Mouse (Mus musculus): ENCODE results near the gene Prss43.

The Prss43 gene

DNA sequence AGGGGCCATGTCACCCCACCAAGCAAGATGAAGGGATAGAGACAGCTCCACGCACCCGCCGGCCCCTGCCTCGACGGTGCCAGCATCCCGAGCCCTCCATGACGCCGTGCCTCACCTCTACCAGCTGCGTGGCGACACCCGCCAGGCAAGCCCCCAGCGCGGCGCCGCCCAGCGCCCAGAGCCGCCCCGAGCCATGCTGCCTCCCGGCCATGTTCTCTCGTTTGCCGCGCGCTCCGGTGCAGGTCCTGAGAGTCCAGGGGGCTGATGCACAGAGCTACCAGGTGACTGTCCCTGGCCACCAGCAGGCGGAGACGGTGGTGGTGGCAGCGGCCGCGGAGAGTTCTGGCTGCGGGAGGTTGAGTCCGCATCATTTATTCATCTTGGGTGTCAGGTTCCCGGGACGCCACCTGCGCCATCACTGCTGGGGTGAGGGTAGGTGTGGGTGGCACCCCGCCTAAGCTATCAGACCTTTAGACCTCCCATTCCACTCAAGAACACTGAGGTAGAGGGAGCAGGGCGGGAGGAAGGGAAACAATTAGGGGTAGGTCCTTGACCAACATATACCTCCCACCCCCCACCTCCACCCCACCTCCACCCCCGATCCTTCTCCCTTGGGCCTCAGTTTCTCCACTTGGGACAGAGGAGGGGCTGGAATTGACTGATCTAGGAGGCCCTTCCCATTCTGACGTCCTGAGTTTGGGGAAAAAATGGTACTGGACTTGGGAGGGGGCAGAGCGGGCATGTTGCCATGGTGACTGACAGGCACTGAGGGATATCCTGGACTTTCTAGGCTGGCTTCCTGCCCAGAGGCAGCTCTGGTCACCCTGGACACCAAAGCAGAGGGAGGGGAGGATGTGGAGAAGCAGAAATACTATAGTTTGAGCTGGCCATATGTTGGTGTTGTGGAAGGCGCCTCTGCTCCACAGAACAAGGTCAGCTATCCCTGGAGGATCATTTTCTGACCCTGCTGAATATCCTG is 47.5 kb downstream of the Prss43 start:
- peak overlapping the region; percentile 77 for H3K4me3 ChIP-seq (replicated peaks; ENCODE audit: low read length)
- peaks cover 26% of the 10 kb centered on the region for H3K4me1 ChIP-seq (replicated peaks; ENCODE audit: low read depth, low read length)
- TF ChIP-seq NANOG (IDR thresholded peaks at IDR 0.05; ENCODE audit: borderline replicate concordance, low read length) (no peak), CTCF (conservative IDR thresholded peaks at IDR 0.05; ENCODE audit: low read length) (no peak), POU5F1 (IDR thresholded peaks at IDR 0.05; ENCODE audit: borderline replicate concordance, low read length) (no peak)
- no peaks in the 10 kb centered on the region for H3K36me3 ChIP-seq (ENCODE audit: insufficient read depth, low read length)
- H3K27me3 ChIP-seq (ENCODE audit: insufficient read depth, low read length), result peaks cover 48% of the 10 kb centered on the region
- H3K9me3 ChIP-seq (ENCODE audit: low read length), result no peaks in the 10 kb centered on the region

DNA sequence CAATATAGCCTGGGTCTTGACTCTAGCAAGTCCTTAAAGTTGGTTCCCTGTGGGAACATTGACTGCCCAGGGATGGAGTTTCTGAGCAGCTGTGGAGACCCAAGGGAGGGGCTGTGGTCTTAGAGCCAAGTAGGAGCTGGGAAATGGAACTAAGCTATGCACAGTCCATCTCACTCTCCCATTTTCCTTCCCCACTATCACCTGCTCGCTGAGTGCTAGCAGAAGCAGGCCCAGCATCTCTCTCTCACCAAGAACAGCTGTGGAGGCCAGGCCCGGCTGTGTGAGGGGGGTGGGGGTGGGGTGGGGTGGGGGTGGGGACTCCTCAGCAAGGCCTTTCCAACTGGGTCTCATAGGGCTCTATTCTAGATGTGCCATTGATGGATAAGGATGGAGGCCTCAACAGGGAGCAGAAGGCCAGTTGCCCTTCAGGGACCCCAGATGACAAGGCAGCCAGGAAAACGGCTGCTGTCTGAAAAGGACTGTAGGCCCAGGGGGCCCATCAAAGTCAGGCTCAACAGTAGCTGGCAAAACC is 48.2 kb downstream of the Prss43 start:
- Histone ChIP-seq H3K9me3 (ENCODE audit: low read length) (no peaks in the 10 kb centered on the region), H3K4me3 (replicated peaks; ENCODE audit: low read length) (no peak overlapping the region), H3K4me1 (replicated peaks; ENCODE audit: low read depth, low read length) (peaks cover 33% of the 10 kb centered on the region), H3K27me3 (ENCODE audit: insufficient read depth, low read length) (peaks cover 55% of the 10 kb centered on the region), H3K36me3 (ENCODE audit: insufficient read depth, low read length) (no peaks in the 10 kb centered on the region)
- TF ChIP-seq POU5F1 (IDR thresholded peaks at IDR 0.05; ENCODE audit: borderline replicate concordance, low read length) (no peak), NANOG (IDR thresholded peaks at IDR 0.05; ENCODE audit: borderline replicate concordance, low read length) (no peak), CTCF (conservative IDR thresholded peaks at IDR 0.05; ENCODE audit: low read length) (no peak)

DNA sequence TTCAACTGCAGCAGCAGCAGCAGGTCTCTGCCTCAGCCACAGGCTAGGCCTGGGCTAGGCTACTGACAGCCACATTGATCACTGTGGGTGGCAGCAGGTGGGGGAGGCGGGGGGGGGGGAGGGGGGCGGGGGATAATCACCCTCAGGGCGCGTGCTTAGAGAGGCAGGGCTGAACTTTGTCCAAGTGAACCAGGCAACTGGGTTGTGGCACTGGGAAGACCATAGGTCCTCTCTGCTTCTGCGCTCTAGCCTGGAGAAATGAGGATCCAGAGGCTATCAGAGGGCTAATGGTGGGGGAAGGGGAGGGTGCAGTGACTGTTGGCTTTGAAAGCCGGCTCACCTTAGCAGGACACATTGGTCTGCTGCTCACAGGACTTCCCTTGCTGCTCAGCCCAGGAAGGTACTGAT is 48.8 kb downstream of the Prss43 start:
- Histone ChIP-seq H3K4me1 (replicated peaks; ENCODE audit: low read depth, low read length) (peaks cover 35% of the 10 kb centered on the region), H3K4me3 (replicated peaks; ENCODE audit: low read length) (no peak overlapping the region), H3K9me3 (ENCODE audit: low read length) (no peaks in the 10 kb centered on the region), H3K36me3 (ENCODE audit: insufficient read depth, low read length) (no peaks in the 10 kb centered on the region), H3K27me3 (ENCODE audit: insufficient read depth, low read length) (peaks cover 59% of the 10 kb centered on the region)
- TF ChIP-seq CTCF (conservative IDR thresholded peaks at IDR 0.05; ENCODE audit: low read length) (no peak), NANOG (IDR thresholded peaks at IDR 0.05; ENCODE audit: borderline replicate concordance, low read length) (no peak), POU5F1 (IDR thresholded peaks at IDR 0.05; ENCODE audit: borderline replicate concordance, low read length) (no peak)

DNA sequence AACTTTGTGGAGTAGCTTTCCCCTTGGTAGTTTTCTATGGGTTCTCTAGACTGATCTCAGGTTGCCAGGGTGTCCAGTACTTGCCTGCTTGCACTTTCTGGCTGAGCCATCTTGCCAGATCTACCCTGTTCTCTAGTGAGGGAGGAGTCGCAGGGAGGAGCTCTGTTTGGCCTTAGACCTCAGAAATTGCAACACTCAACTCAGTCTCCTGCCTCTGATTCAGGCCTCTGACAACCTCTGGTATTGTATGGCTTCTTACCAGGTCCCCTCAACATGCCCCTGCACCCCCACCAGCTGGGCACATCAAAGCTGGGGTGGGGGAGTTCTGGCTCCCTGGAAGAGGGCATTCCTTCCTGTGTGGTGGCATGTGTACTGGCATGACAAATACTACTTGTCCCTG is 50.9 kb downstream of the Prss43 start:
- TF ChIP-seq CTCF (conservative IDR thresholded peaks at IDR 0.05; ENCODE audit: low read length) (no peak), NANOG (IDR thresholded peaks at IDR 0.05; ENCODE audit: borderline replicate concordance, low read length) (no peak), POU5F1 (IDR thresholded peaks at IDR 0.05; ENCODE audit: borderline replicate concordance, low read length) (no peak)
- Histone ChIP-seq H3K4me1 (replicated peaks; ENCODE audit: low read depth, low read length) (peaks cover 55% of the 10 kb centered on the region), H3K4me3 (replicated peaks; ENCODE audit: low read length) (no peak overlapping the region), H3K9me3 (ENCODE audit: low read length) (no peaks in the 10 kb centered on the region), H3K36me3 (ENCODE audit: insufficient read depth, low read length) (no peaks in the 10 kb centered on the region), H3K27me3 (ENCODE audit: insufficient read depth, low read length) (peaks cover 68% of the 10 kb centered on the region)

DNA sequence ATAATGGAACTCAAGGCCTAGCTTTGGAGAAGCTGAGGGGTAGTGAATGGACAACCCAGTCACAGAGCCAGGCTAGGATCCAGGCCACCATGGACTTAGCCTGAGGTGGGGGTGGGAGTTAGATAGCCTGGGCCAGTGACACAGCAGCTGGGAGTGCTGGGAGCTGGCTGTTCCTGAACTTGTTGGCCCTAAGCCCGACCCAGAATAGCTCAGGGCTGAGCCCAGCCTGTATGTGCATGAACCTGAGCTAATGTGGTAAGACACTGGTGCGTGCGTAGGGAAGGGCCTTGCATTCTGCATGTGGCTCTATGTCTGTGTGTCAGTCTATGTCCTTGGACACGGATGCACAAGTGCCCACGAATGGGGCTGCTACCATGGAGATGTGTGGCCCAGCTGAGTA is 51.4 kb downstream of the Prss43 start:
- Histone ChIP-seq H3K4me3 (replicated peaks; ENCODE audit: low read length) (no peak overlapping the region), H3K9me3 (ENCODE audit: low read length) (no peaks in the 10 kb centered on the region), H3K36me3 (ENCODE audit: insufficient read depth, low read length) (no peaks in the 10 kb centered on the region), H3K4me1 (replicated peaks; ENCODE audit: low read depth, low read length) (peaks cover 58% of the 10 kb centered on the region), H3K27me3 (ENCODE audit: insufficient read depth, low read length) (peaks cover 63% of the 10 kb centered on the region)
- no peak for TF ChIP-seq CTCF (conservative IDR thresholded peaks at IDR 0.05; ENCODE audit: low read length)
- TF ChIP-seq POU5F1 (IDR thresholded peaks at IDR 0.05; ENCODE audit: borderline replicate concordance, low read length), result no peak
- TF ChIP-seq NANOG (IDR thresholded peaks at IDR 0.05; ENCODE audit: borderline replicate concordance, low read length), result no peak

DNA sequence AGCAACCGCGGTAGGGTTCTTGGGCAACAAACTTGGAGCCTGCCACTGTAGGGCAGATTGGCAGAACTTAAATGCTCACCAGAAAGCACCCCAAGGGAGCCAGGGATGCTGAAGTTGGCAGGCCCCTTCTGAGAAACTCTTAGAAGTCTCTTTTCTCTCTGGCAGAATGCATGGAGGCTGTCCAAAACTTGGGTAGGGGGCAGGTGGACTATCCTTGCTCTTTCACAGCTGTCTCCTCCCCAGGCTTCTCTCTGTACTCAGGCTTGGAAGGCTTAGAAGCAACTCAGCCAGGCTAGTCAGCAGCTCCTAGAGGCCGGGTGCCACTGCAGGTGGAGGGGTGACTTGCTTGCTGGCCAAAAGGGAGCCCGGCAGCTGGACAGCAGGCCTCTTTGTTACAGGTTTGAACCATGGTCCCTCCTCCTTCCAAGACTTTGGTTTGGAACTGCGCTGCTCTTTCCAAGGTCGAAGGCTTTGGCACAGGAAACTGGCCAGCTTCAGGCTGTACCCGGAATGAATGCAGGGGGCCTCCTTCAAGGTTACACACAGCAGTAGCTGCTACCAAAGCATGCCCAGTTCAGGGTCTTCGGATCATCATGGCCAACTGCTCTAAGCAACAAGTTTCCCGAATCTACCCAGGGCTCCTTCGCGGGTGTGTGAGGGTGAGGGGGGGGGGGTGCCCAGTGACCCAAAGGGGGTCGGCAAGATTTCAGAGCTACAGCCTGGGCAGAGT is 52.9 kb downstream of the Prss43 start, which contains the start of gene Als2cl:
Gene Als2cl, plus strand, starts transcription at position 680 of the 730 bp plus-strand sequence.
- H3K27me3 ChIP-seq (ENCODE audit: insufficient read depth, low read length), result peaks cover 48% of the 10 kb centered on the region
- peak within 1 kb of the TSS; percentile 86 for H3K4me3 ChIP-seq (replicated peaks; ENCODE audit: low read length)
- H3K36me3 ChIP-seq (ENCODE audit: insufficient read depth, low read length), result peaks cover 11% of the 10 kb centered on the region; the same call in 1 of the 2 replicates
- no peak for TF ChIP-seq NANOG (IDR thresholded peaks at IDR 0.05; ENCODE audit: borderline replicate concordance, low read length)
- no peak for TF ChIP-seq POU5F1 (IDR thresholded peaks at IDR 0.05; ENCODE audit: borderline replicate concordance, low read length)
- no peak for TF ChIP-seq CTCF (conservative IDR thresholded peaks at IDR 0.05; ENCODE audit: low read length)
- H3K4me1 ChIP-seq (replicated peaks; ENCODE audit: low read depth, low read length), result peaks cover 51% of the 10 kb centered on the region
- no peaks in the 10 kb centered on the region for H3K9me3 ChIP-seq (ENCODE audit: low read length)

DNA sequence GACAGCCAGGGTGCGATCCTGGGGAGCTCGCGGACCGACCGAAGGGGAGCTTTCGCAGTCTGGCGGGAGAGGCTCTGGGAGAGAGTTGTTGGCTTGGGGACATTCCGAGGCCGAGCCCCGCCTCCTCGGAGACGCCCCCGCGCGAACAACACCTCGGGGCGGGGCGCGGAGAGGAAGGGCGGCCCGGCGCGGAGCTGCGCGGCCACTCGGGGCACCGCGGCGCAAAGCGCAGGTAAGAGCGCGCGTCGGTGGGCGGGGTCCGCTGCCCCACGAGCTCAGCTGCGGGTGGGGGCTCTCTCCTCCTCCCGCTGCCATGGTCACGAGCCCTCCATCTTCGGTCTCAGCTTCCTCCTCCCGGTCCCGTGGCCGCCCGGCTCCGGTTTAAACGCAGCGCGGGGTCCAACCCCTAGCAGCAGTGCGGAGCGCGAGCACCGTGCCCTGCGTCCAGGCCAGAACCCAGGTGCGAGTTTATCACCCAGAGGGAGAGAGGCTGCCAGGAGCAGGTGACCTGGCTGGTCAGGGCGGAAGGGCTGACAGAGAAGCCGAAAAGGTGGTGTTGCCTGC is 53.6 kb downstream of the Prss43 start, which contains the start of gene Tmie:
Gene Tmie, minus strand, starts transcription at position 116 of the 564 bp plus-strand sequence.
- Histone ChIP-seq H3K9me3 (ENCODE audit: low read length) (no peaks in the 10 kb centered on the region), H3K27me3 (ENCODE audit: insufficient read depth, low read length) (peaks cover 45% of the 10 kb centered on the region), H3K4me3 (replicated peaks; ENCODE audit: low read length) (peak within 1 kb of the TSS; percentile 86), H3K36me3 (ENCODE audit: insufficient read depth, low read length) (peaks cover 18% of the 10 kb centered on the region), H3K4me1 (replicated peaks; ENCODE audit: low read depth, low read length) (peaks cover 46% of the 10 kb centered on the region)
- no peak for TF ChIP-seq NANOG (IDR thresholded peaks at IDR 0.05; ENCODE audit: borderline replicate concordance, low read length)
- TF ChIP-seq CTCF (conservative IDR thresholded peaks at IDR 0.05; ENCODE audit: low read length), result no peak
- TF ChIP-seq POU5F1 (IDR thresholded peaks at IDR 0.05; ENCODE audit: borderline replicate concordance, low read length), result no peak

Data from E14TG2a.4 (cell line).